Mouse (Mus musculus) mature B cell (primary cell): ENCODE results near the gene Slc25a30.

Experiments
- in situ Hi-C: fragments of 300-500 bp; cut with MboI; formaldehyde crosslinking; loops from 2 replicates; pipeline ENCODE4 v1.14.3; 2019

Gene Slc25a30

GRCm38 (mm10) chr14:75747960-75748359, 38.9 kb downstream of the Slc25a30 start:
- in situ Hi-C loops: no loop called here

- in situ Hi-C loops: no loop called here
Measured at GRCm38 (mm10) chr14:75741904-75742303, 44.9 kb downstream of the Slc25a30 start.

GRCm38 (mm10) chr14:75735597-75735996, 51.2 kb downstream of the Slc25a30 start:
- in situ Hi-C loops: no loop called here

- in situ Hi-C loops: no loop called here
Measured at GRCm38 (mm10) chr14:75732631-75733030, 54.2 kb downstream of the Slc25a30 start.

GRCm38 (mm10) chr14:75731361-75731760, 55.5 kb downstream of the Slc25a30 start:
- in situ Hi-C loops: no loop called here

- in situ Hi-C loops: no loop called here
Measured at GRCm38 (mm10) chr14:75728111-75728510, 58.7 kb downstream of the Slc25a30 start.

- in situ Hi-C loops: no loop called here
Measured at GRCm38 (mm10) chr14:75727046-75727445, 59.8 kb downstream of the Slc25a30 start.

GRCm38 (mm10) chr14:75722816-75723215, 64.0 kb downstream of the Slc25a30 start:
- in situ Hi-C loops: no loop called here

- in situ Hi-C loops: no loop called here
Measured at GRCm38 (mm10) chr14:75721977-75722563, 64.8 kb downstream of the Slc25a30 start.

GRCm38 (mm10) chr14:75720121-75720520, 66.7 kb downstream of the Slc25a30 start:
- in situ Hi-C loops: no loop called here

GRCm38 (mm10) chr14:75716410-75716809, 70.4 kb downstream of the Slc25a30 start:
- in situ Hi-C loops: no loop called here

GRCm38 (mm10) chr14:75713661-75714060, 73.2 kb downstream of the Slc25a30 start:
- in situ Hi-C loops: no loop called here

GRCm38 (mm10) chr14:75712687-75713086, 74.2 kb downstream of the Slc25a30 start:
- in situ Hi-C loops: no loop called here

- in situ Hi-C loops: no loop called here
Measured at GRCm38 (mm10) chr14:75711731-75712130, 75.1 kb downstream of the Slc25a30 start.
